Mouse (Mus musculus): ENCODE measurements around the gene Dgat2.

The Dgat2 gene

GRCm38 (mm10) chr7:99161961-99162360 is 20.6 kb downstream of the Dgat2 start:
- no peak for DNase-seq (ENCODE audit: low spot score)

- no peak for DNase-seq (ENCODE audit: low spot score)
Measured at GRCm38 (mm10) chr7:99161529-99161928, 21.0 kb downstream of the Dgat2 start.

- no peak for DNase-seq (ENCODE audit: low spot score)
Measured at GRCm38 (mm10) chr7:99160995-99161394, 21.5 kb downstream of the Dgat2 start.

DNA sequence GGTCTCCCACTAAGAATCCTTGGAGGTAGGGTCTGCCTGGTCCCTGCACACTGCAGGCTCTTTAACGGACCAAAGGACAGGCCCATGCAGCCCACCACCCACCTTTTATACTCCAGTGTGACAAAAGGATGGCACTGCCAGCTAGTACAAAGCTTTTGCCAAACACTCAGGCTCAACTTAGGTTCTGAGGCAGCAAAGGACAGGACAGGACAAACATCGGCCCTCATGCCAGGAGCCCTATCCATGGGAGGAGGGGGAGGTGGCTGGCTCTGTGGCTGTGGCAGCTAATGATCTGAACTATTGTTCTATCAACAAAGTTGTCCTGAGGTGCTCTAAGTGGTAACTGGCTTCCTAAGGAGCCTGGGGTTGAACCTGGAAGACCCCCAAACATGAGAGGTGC is 23.1 kb downstream of the Dgat2 start:
- no peak for DNase-seq (ENCODE audit: low spot score)

- no peak for DNase-seq (ENCODE audit: low spot score)
Measured at GRCm38 (mm10) chr7:99158904-99159303, 23.6 kb downstream of the Dgat2 start.

DNA sequence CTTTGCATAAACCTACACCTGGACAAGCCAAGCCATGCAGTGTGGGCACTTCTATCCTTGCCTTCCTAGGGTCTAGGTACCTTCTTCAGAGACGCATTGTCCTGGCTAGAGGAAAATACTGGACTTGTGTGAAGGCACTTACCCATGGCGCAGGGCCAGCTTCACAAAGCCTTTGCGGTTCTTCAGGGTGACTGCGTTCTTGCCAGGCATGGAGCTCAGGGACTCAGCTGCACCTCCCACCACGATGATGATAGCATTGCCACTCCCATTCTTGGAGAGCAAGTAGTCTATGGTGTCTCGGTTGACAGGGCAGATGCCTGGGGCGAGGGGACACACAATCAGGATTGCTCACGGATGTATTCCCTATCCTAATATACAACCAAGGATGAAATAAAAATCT is 24.5 kb downstream of the Dgat2 start:
- no peak for DNase-seq (ENCODE audit: low spot score)

DNA sequence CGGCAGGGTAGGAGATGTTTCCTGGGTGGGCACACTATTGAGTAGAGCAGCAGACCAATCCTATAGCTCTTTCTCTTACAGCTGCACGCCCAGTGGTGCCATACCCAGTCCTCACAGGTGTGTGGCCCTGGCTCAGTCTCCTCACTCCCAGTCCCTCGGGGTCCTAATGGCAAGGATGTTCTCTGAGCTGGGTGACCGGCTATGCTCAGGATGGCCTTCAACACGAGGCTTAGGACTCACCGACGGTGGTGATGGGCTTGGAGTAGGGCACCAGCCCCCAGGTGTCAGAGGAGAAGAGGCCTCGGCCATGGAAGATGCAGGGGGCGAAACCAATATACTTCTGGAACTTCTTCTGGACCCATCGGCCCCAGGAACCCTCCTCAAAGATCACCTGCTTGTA is 25.8 kb downstream of the Dgat2 start:
- DNase-seq (ENCODE audit: low spot score) = no peak

GRCm38 (mm10) chr7:99155311-99156289 is 26.9 kb downstream of the Dgat2 start:
- no peak for DNase-seq (ENCODE audit: low spot score)

- DNase-seq (ENCODE audit: low spot score) = no peak
Measured at GRCm38 (mm10) chr7:99154648-99155151, 27.8 kb downstream of the Dgat2 start.

DNA sequence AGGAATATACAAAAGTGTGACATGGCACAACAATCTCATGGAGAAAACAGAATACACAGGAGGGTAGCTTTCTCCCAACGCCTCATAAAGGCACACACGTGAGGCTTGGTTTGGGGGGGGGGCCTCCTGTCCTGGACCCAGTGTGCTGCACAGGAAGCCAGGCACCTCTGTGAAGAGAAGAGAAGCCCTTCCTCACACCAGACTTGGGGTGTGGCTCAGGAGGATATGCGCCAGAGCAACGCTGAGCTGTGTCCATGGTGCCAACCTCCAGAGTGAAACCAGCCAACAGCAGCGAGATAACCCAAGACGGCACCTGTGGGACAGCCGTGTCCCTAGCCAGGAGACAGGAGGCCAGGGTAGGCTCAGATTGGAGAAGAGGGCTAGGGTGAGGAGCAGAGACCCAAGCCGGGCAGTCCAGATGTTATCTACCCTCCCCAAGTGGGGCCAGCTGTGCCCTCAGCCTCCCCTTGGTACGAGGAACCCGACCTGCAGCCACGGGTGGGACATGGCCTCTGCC is 28.8 kb downstream of the Dgat2 start:
- no peak for DNase-seq (ENCODE audit: low spot score)

- DNase-seq (ENCODE audit: low spot score) = no peak
Measured at GRCm38 (mm10) chr7:99152756-99153155, 29.8 kb downstream of the Dgat2 start.

- peak; percentile 97 for DNase-seq (ENCODE audit: low spot score)
Measured at GRCm38 (mm10) chr7:99151342-99151741, 31.2 kb downstream of the Dgat2 start.

DNA sequence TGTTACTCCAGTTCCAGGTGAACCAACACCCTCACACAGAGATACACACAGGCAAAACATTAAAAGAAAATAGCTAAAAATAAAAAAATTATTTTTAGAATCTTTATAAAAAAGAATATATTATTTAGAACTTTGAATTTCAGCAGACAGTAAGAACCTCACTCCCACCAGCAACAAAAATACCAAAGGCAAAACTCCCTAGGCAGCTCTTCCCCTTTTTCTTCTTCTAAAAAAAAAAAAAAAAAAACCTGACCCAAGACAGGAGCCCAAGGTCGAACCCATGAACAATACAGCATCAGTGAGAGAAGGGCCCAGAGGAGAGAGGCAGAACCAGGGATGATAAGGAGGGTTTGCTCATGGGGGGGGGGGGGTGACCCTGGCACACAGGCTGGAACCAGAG is 33.5 kb downstream of the Dgat2 start:
- DNase-seq (ENCODE audit: low spot score) = no peak

DNA sequence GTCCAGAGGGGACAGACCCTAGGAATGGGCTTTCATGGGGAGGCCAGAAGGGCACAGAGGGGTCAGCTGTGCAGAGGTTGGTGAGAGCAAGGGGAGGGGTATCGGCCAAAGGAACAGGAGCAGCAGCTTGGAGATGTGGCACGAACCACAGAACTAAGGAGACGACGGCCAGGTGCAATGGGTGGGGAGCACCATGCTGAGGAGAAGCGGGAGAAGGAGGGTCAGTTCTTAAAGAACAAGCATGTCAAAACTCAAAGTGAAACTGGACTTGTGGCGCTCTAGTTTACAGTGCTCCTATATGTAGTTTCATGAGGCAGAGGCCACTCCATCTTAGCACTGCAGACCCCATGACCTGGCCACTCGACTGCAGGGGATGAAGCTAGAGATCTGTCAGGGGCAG is 35.0 kb downstream of the Dgat2 start:
- no peak for DNase-seq (ENCODE audit: low spot score)

- DNase-seq (ENCODE audit: low spot score) = no peak
Measured at GRCm38 (mm10) chr7:99146906-99147305, 35.6 kb downstream of the Dgat2 start.

- peak; percentile 36 for DNase-seq (ENCODE audit: low spot score)
Measured at GRCm38 (mm10) chr7:99146011-99146410, 36.5 kb downstream of the Dgat2 start.

GRCm38 (mm10) chr7:99144616-99145015 is 37.9 kb downstream of the Dgat2 start:
- DNase-seq (ENCODE audit: low spot score) = no peak

DNA sequence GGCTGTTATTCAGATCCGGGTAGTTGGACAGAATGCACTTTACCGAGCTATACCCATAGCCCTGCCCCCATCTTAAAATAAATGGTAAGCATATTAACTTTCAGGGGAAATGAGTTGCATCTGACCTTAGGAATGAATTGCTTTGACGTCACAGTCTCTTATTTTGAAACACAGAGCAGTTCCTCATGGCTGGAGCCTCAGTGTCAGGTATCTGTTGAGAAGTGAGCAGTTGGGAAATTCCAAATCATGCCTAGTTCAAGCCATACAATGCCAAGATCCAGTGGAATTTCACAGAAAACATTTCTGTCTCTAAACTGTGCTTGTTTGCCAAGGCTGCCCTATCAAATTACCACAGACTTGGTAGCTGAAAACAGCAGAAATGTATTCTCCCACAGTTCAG is 39.3 kb downstream of the Dgat2 start:
- no peak for DNase-seq (ENCODE audit: low spot score)

DNA sequence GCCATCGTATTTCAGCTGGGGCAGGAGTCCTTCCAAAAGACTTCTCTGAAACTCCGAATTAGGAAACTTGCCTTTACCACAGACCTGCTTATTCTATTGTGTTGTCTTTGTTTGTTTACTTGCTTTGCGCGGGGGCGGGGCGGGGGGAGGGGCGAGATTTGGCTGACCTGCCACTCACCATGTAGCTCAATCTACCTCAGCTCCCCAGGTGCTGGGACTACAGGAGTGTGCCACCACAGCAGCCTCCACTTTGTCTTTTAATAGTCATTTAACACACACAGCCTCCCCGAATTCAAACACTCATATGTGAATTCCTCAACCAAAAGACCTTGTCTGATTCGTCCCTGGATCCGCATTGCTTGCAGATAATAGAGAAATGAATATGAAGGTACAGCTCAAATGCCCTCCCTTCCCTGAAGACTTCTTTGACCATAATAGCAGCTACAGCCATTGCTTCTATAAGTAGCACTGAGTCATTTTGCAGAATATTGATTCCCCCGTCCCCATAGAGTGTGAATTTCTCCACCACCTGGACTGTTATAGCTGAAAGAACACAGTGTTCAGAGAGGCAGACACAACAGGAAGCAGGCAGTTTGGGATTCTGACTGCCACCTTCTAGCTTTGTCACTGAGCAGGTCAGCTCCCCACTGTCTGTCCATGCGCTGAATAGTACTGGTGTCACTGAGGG is 40.5 kb downstream of the Dgat2 start:
- no peak for DNase-seq (ENCODE audit: low spot score)

- peak; percentile 97 for DNase-seq (ENCODE audit: low spot score)
Measured at GRCm38 (mm10) chr7:99140984-99141918, 41.3 kb downstream of the Dgat2 start, which contains the start of gene Uvrag. TSS of gene Uvrag (minus strand) at chr7:99141141.

DNA sequence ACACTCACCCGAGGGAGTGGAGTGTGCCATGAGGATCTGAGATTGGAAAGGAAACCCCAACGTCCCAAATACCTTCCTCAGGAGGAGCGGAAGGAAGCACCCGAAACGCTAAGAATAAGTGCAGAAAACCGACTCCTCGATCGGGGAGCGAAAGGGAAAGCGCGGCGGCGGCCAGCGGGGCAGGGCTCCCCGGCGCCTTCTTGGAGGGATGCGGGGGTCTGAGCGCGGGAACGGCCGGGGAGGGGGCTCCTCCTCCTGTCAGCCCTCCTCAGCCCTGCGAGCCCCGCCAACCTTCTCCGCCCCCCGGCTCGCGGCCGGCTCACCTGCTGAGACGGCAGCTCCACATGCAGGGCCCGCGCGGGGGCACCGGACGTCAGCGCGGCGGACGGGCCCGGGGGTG is 42.0 kb downstream of the Dgat2 start:
- no peak for DNase-seq (ENCODE audit: low spot score)
